Mouse (Mus musculus): ENCODE measurements around the gene Gpc5. TPM values are rescaled to one million over a fixed set of nuclear protein-coding genes. Genes with fewer than 3 reads are reported as not detected.
A peak's percentile ranks its signal among the peaks of the same experiment; 100 is the strongest.

The Gpc5 gene
- total and polyA plus RNA-seq, 2 experiments from 2014 or later: 13.8 to 23.0 TPM

DNA sequence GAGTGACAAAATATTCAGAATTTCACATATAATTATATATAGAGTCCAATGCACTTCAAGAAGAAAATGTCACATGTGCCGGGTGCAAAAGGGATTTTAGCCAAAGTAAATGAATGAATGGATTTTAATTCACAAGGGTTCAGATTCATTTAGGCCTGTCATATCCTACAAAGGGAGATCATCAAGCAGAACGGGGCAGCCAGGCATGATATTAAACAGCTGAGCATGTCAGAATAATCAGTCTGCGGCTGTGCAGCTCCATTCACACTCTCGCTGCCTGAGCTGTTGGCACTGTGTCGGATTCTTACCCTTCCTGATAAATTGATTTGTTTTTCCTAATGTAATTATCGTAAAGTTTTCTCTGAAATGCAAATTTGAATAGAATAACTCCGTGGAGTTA is 524.8 kb downstream of the Gpc5 start:
- DNase-seq (ENCODE audit: low spot score): peak; percentile 80
- Histone ChIP-seq H3K9ac (replicated peaks; ENCODE audit: low read length, poor library complexity, severe bottlenecking) (no peak overlapping the region), H3K27me3 (ENCODE audit: insufficient read depth, low read length) (no peaks in the 10 kb centered on the region), H3K4me2 (ENCODE audit: low read depth, low read length, poor library complexity, severe bottlenecking) (no peak overlapping the region), H3K4me3 (ENCODE audit: low read depth, low read length) (no peak overlapping the region), H3K27ac (ENCODE audit: low read depth, low read length) (no peak overlapping the region), H3K36me3 (ENCODE audit: insufficient read depth, low read length) (no peaks in the 10 kb centered on the region), H3K9me3 (ENCODE audit: low read length) (no peaks in the 10 kb centered on the region), H3K4me1 (ENCODE audit: insufficient read depth, low read length) (no peaks in the 10 kb centered on the region)
- peak; percentile 56; the same call in 1 of the 2 replicates for ATAC-seq (ENCODE audit: low FRiP score)
- no peak for TF ChIP-seq CTCF (IDR thresholded peaks at IDR 0.05)
- WGBS: 15% methylated on average over 7 of the region's 7 CpGs

DNA sequence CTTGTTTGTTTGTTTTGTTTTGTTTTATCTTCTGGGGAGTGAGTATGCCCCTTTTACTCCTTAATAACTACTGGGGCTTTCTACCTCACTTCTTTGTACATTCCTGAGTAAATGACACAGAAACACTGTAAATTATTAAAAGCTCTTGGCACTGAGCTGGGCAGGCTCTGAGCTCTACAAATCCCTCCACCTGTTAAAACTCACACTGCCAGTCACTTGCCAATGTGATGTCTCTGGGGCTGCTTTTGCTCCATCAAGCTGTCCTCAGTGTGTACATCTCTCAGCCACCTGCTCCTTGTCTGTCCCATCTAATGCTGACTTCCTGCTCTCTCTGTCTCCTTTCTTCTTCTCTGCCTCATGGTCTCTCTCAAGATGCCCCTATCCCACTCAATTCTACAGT is 528.5 kb downstream of the Gpc5 start:
- Histone ChIP-seq H3K4me3 (ENCODE audit: low read depth, low read length) (no peak overlapping the region), H3K9ac (replicated peaks; ENCODE audit: low read length, poor library complexity, severe bottlenecking) (no peak overlapping the region), H3K9me3 (ENCODE audit: low read length) (no peaks in the 10 kb centered on the region), H3K4me1 (ENCODE audit: insufficient read depth, low read length) (no peaks in the 10 kb centered on the region), H3K27me3 (ENCODE audit: insufficient read depth, low read length) (no peaks in the 10 kb centered on the region), H3K36me3 (ENCODE audit: insufficient read depth, low read length) (no peaks in the 10 kb centered on the region), H3K4me2 (ENCODE audit: low read depth, low read length, poor library complexity, severe bottlenecking) (no peak overlapping the region), H3K27ac (ENCODE audit: low read depth, low read length) (no peak overlapping the region)
- ATAC-seq (ENCODE audit: low FRiP score) (no peak), DNase-seq (ENCODE audit: low spot score) (peak; percentile 27)
- no peak for TF ChIP-seq CTCF (IDR thresholded peaks at IDR 0.05)

DNA sequence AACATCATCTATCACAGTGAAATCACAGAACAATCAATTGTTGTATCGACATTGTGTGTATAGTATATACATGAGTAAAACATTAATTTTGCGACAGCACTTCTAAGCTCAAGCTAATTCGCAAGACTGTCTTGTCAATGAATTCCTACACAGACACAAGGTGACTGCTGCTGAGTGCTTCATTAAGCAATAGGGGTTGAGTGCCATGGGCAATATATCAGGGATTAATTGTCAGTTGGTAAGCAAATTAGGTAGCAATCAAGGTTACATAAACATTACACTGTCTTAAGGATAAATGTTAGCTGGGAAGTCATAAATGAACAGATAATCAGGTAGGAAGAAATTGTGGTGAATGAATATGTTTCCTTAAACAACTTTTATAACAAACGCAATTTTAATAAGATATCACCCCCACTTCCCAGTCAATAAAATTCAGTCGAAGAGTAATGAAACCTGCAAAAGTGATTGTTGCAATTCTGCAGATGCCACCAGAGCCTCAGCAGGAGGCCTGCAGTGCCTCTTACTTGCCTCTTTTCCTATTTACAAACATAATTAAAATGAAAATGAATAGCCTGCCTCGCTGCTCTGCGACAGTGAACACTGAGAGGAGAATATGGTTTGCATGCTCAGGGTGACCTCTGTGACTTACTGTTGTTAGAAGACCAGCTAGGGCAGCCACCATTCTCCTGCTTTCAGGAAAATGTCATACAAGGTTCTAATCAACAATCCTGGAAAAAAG is 539.3 kb downstream of the Gpc5 start:
- no peak for TF ChIP-seq CTCF (IDR thresholded peaks at IDR 0.05)
- ATAC-seq (ENCODE audit: low FRiP score): no peak

DNA sequence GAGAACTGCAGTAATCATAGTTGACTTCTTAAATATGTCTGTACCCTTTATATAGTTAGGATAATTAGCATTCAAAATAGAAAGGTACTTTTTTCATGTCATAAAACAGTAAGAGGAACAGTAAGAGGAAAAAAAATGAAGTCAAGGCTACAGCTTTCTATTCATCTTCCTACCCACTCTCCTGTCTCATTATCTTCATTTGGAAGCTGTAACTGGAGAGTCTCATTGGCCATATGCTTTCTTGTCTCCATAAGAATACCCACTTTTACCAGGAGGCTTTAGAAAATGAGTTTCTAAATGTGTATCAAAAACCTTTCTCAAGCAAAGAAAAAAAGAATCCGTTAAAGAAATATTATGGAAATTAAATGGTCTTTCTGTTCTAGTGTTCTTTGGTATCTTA is 541.3 kb downstream of the Gpc5 start:
- WGBS: 89% methylated on average over 1 of the region's 1 CpGs
- Histone ChIP-seq H3K9me3 (ENCODE audit: low read length) (no peaks in the 10 kb centered on the region), H3K4me2 (ENCODE audit: low read depth, low read length, poor library complexity, severe bottlenecking) (no peak overlapping the region), H3K4me1 (ENCODE audit: insufficient read depth, low read length) (no peaks in the 10 kb centered on the region), H3K9ac (replicated peaks; ENCODE audit: low read length, poor library complexity, severe bottlenecking) (no peak overlapping the region), H3K27ac (ENCODE audit: low read depth, low read length) (no peak overlapping the region), H3K27me3 (ENCODE audit: insufficient read depth, low read length) (no peaks in the 10 kb centered on the region), H3K36me3 (ENCODE audit: insufficient read depth, low read length) (no peaks in the 10 kb centered on the region), H3K4me3 (ENCODE audit: low read depth, low read length) (no peak overlapping the region)
- no peak for DNase-seq (ENCODE audit: low spot score)
- ATAC-seq (ENCODE audit: low FRiP score): no peak
- no peak for TF ChIP-seq CTCF (IDR thresholded peaks at IDR 0.05)

More for the DNA sequence above, 539.3 kb downstream of the Gpc5 start:
- WGBS: 77% methylated on average over 7 of the region's 7 CpGs
- no peak overlapping the region for H3K27ac ChIP-seq (ENCODE audit: low read depth, low read length)
- no peaks in the 10 kb centered on the region for H3K4me1 ChIP-seq (ENCODE audit: insufficient read depth, low read length)
- no peaks in the 10 kb centered on the region for H3K36me3 ChIP-seq (ENCODE audit: insufficient read depth, low read length)
- H3K4me3 ChIP-seq (ENCODE audit: low read depth, low read length): no peak overlapping the region
- no peak overlapping the region for H3K9ac ChIP-seq (replicated peaks; ENCODE audit: low read length, poor library complexity, severe bottlenecking)
- H3K4me2 ChIP-seq (ENCODE audit: low read depth, low read length, poor library complexity, severe bottlenecking): no peak overlapping the region
- no peaks in the 10 kb centered on the region for H3K27me3 ChIP-seq (ENCODE audit: insufficient read depth, low read length)
- no peaks in the 10 kb centered on the region for H3K9me3 ChIP-seq (ENCODE audit: low read length)
- peak; percentile 19 for DNase-seq (ENCODE audit: low spot score)

DNA sequence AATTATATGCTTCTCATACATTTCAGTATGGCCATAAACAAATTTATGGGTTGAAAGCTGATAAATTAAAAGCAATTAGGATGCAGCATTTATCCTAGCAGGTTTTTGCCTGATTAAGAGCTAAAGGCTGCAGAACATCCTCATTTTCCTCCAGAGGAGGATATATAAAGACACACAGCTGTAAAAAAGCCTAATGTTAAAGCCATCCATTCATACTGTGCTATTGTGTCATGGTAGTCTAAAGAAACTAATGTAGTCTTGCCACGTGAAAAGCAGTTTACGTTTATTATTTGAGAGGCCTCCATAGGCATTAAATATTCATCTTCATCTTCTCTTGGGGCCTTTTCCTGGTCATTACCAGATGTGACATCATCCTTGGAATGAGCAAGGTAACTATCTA is 587.9 kb downstream of the Gpc5 start:
- Histone ChIP-seq H3K27me3 (ENCODE audit: insufficient read depth, low read length) (no peaks in the 10 kb centered on the region), H3K4me3 (ENCODE audit: low read depth, low read length) (no peak overlapping the region), H3K4me2 (ENCODE audit: low read depth, low read length, poor library complexity, severe bottlenecking) (no peak overlapping the region), H3K9ac (replicated peaks; ENCODE audit: low read length, poor library complexity, severe bottlenecking) (no peak overlapping the region), H3K36me3 (ENCODE audit: insufficient read depth, low read length) (no peaks in the 10 kb centered on the region), H3K4me1 (ENCODE audit: insufficient read depth, low read length) (no peaks in the 10 kb centered on the region), H3K9me3 (ENCODE audit: low read length) (no peaks in the 10 kb centered on the region), H3K27ac (ENCODE audit: low read depth, low read length) (no peak overlapping the region)
- TF ChIP-seq CTCF (IDR thresholded peaks at IDR 0.05): no peak
- ATAC-seq (ENCODE audit: low FRiP score) (no peak), DNase-seq (ENCODE audit: low spot score) (no peak)
- WGBS: 65% methylated on average over 2 of the region's 2 CpGs

DNA sequence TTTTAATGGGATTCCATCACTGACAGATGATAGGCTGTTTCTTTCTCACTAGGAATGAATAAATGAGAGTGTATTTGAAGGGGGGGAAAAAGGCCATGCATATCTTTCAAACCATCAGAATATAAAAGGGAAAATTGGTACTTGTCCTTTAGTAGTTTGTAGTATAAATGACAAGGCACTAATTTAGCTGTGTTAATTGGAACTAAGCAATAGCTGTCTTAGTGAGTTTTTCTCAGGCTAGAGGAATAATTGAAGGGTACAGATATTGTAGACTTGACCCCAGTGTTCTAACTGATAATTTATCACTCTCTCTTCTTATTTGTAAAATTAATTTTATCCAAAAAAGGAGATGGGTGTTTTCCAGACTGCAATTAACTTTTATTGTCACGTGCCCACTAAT is 654.0 kb downstream of the Gpc5 start:
- TF ChIP-seq CTCF (IDR thresholded peaks at IDR 0.05): no peak
- DNase-seq (ENCODE audit: low spot score) (no peak), ATAC-seq (ENCODE audit: low FRiP score) (no peak)
- Histone ChIP-seq H3K4me1 (ENCODE audit: insufficient read depth, low read length) (no peaks in the 10 kb centered on the region), H3K27ac (ENCODE audit: low read depth, low read length) (no peak overlapping the region), H3K4me2 (ENCODE audit: low read depth, low read length, poor library complexity, severe bottlenecking) (no peak overlapping the region), H3K9me3 (ENCODE audit: low read length) (no peaks in the 10 kb centered on the region), H3K4me3 (ENCODE audit: low read depth, low read length) (no peak overlapping the region), H3K27me3 (ENCODE audit: insufficient read depth, low read length) (no peaks in the 10 kb centered on the region), H3K36me3 (ENCODE audit: insufficient read depth, low read length) (no peaks in the 10 kb centered on the region), H3K9ac (replicated peaks; ENCODE audit: low read length, poor library complexity, severe bottlenecking) (no peak overlapping the region)
- 90% methylated on average over 1 of the region's 1 CpGs for WGBS
